Mouse (Mus musculus): ENCODE measurements around the gene Hpse.

GRCm38 (mm10) chr5:100652327-100652726 is 67.2 kb downstream of the Hpse start:
- TF ChIP-seq CTCF (IDR thresholded peaks at IDR 0.05; ENCODE audit: low read depth): no peak
- no peak for TF ChIP-seq EP300 (optimal IDR thresholded peaks at IDR 0.05)

Measured in stomach, postnatal 0 days (tissue).